Mouse (Mus musculus) bone marrow macrophage, adult 2 months (primary cell): ENCODE results near the gene Hoxc8. TPM values are rescaled to one million over a fixed set of nuclear protein-coding genes. Genes with fewer than 3 reads are reported as not detected.

Source experiments
- H3K27ac ChIP-seq: 2 replicates; pipeline ENCODE4 v1.5.1; 2012; ENCODE audit warnings: low read depth, low read length; ENCODE audit not compliant: insufficient read depth
- H3K4me1 ChIP-seq: 2 replicates; pipeline ENCODE4 v1.6.1; 2012; ENCODE audit warnings: low read length; ENCODE audit not compliant: control insufficient read depth, insufficient read depth
- H3K4me3 ChIP-seq: 2 replicates; pipeline ENCODE4 v1.5.1; 2012; ENCODE audit warnings: mild to moderate bottlenecking, low read length, moderate library complexity; ENCODE audit not compliant: insufficient read depth
- CTCF ChIP-seq: IDR thresholded peaks from 2 replicates; pipeline ENCODE4 v1.5.1; 2012; ENCODE audit warnings: low read depth, mild to moderate bottlenecking, low read length, moderate library complexity
- POLR2A ChIP-seq: IDR thresholded peaks from 2 replicates; pipeline ENCODE4 v1.6.1; 2012; ENCODE audit warnings: mild to moderate bottlenecking, low read depth, low read length, borderline replicate concordance
- polyA plus RNA-seq: library from polyadenylated mRNA; stranded (reverse); fragments of >200 nt; gene quantifications from 2 replicates; pipeline ENCODE4 v1.2.4, GENCODE M21; 2012; ENCODE audit not compliant: missing spikeins, insufficient read depth, insufficient read length

Gene Hoxc8
- polyA plus RNA-seq, 1 experiment: not detected

- H3K27ac ChIP-seq: no peak overlapping the region
- no peak for TF ChIP-seq POLR2A
- no peak for TF ChIP-seq CTCF
- H3K4me1 ChIP-seq: no peaks in the 10 kb centered on the region
- H3K4me3 ChIP-seq: no peak overlapping the region
Measured at GRCm38 (mm10) chr15:102997431-102997830, 7.0 kb downstream of the Hoxc8 start.

GRCm38 (mm10) chr15:102997939-102998355 lies 7.5 kb downstream of the Hoxc8 start, which contains the start of gene Hoxc6:
Gene Hoxc6 (plus strand): TSS chr15:102998257.
- Histone ChIP-seq H3K4me3 (peak within 1 kb of the TSS; percentile 46), H3K4me1 (no peaks in the 10 kb centered on the region), H3K27ac (no peak within 1 kb of the TSS)
- no peak for TF ChIP-seq POLR2A
- TF ChIP-seq CTCF: no peak

GRCm38 (mm10) chr15:102998608-102999182 lies 8.3 kb downstream of the Hoxc8 start:
- Histone ChIP-seq H3K4me3 (peak overlapping the region; percentile 46; the same call in 1 of the 2 replicates), H3K4me1 (no peaks in the 10 kb centered on the region), H3K27ac (no peak overlapping the region)
- TF ChIP-seq POLR2A (no peak), CTCF (no peak)

- TF ChIP-seq CTCF: no peak
- Histone ChIP-seq H3K27ac (no peak overlapping the region), H3K4me1 (no peaks in the 10 kb centered on the region), H3K4me3 (peak overlapping the region; percentile 46)
Measured at GRCm38 (mm10) chr15:102999183-102999831, 8.9 kb downstream of the Hoxc8 start.

GRCm38 (mm10) chr15:102999955-103000354 lies 9.5 kb downstream of the Hoxc8 start:
- Histone ChIP-seq H3K4me1 (no peaks in the 10 kb centered on the region), H3K4me3 (no peak overlapping the region), H3K27ac (no peak overlapping the region)
- TF ChIP-seq POLR2A: no peak
- TF ChIP-seq CTCF: no peak

- Histone ChIP-seq H3K27ac (no peak overlapping the region), H3K4me3 (no peak overlapping the region), H3K4me1 (no peaks in the 10 kb centered on the region)
- no peak for TF ChIP-seq CTCF
- no peak for TF ChIP-seq POLR2A
Measured at GRCm38 (mm10) chr15:103000501-103000901, 10.1 kb downstream of the Hoxc8 start.

GRCm38 (mm10) chr15:103001370-103001769 lies 11.0 kb downstream of the Hoxc8 start:
- no peak overlapping the region for H3K27ac ChIP-seq
- TF ChIP-seq CTCF (no peak), POLR2A (no peak)
- no peak overlapping the region for H3K4me3 ChIP-seq
- H3K4me1 ChIP-seq: no peaks in the 10 kb centered on the region

GRCm38 (mm10) chr15:103002156-103002555 lies 11.7 kb downstream of the Hoxc8 start:
- H3K4me3 ChIP-seq: no peak overlapping the region
- H3K27ac ChIP-seq: no peak overlapping the region
- TF ChIP-seq CTCF (no peak), POLR2A (no peak)
- H3K4me1 ChIP-seq: no peaks in the 10 kb centered on the region

GRCm38 (mm10) chr15:103002821-103003448 lies 12.5 kb downstream of the Hoxc8 start:
- no peak overlapping the region for H3K27ac ChIP-seq
- TF ChIP-seq CTCF: no peak
- TF ChIP-seq POLR2A: no peak

GRCm38 (mm10) chr15:103005308-103005707 lies 14.9 kb downstream of the Hoxc8 start:
- no peaks in the 10 kb centered on the region for H3K4me1 ChIP-seq
- no peak overlapping the region for H3K4me3 ChIP-seq
- TF ChIP-seq CTCF (no peak), POLR2A (no peak)
- no peak overlapping the region for H3K27ac ChIP-seq

More at GRCm38 (mm10) chr15:103002821-103003448, 12.5 kb downstream of the Hoxc8 start:
- H3K4me3 ChIP-seq: no peak overlapping the region
- H3K4me1 ChIP-seq: no peaks in the 10 kb centered on the region
